Mouse (Mus musculus) spleen, postnatal 10 days (tissue): ENCODE results near the gene Dpep3.

Source experiments
- DNase-seq, 2 experiments: peaks; one replicate each; pipeline ENCODE4 v3.0.0; 2021 to 2022; ENCODE audit warnings: low spot score in 2 of 2

The Dpep3 gene

GRCm38 (mm10) chr8:105935863-105936603 is 43.2 kb downstream of the Dpep3 start:
- no peak for DNase-seq

DNA sequence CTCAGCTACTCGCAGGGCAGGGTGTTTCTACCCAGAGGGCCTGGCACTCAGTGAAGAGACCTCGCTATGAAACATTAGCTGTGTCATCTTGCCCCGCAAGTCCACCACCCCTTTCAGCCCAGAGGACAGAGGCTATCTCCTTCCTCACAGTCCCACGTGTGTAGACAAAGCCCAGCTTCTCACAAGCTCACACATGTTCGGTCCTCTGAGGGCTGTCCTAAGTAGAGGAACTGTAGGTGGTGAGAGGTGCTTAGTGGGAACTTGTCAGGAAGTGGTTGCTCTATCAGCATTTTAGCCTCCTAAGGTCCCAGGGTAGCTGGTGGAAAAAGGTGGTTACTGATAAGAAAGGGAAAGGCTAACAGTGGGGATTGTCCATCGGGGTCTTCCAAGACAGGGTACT is 44.1 kb downstream of the Dpep3 start:
- DNase-seq: peak in 1 of 2 experiments; percentile 11

DNA sequence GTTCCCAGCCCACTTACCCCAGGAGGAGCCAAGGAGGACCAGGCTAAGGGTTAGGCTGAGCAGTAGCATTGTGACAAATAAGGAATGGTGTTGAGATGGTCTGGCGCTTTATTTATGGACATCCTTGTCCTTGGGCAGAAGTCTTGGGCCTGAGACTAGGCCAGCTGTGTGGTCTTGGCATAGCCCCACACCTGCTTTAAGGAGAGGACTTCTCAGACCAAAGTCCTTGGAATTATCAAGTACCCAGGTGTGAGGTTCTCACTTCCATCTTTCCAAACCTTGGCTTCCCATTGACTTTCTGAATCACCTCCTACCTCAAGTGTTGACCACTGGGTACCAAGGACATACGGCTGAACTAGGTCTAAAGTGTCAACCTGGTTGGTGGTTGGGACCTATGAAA is 45.5 kb downstream of the Dpep3 start, which contains the start of gene Ctrl:
TSS of gene Ctrl (minus strand) at position 101 of the 400 bp plus-strand sequence.
- DNase-seq: no peak

DNA sequence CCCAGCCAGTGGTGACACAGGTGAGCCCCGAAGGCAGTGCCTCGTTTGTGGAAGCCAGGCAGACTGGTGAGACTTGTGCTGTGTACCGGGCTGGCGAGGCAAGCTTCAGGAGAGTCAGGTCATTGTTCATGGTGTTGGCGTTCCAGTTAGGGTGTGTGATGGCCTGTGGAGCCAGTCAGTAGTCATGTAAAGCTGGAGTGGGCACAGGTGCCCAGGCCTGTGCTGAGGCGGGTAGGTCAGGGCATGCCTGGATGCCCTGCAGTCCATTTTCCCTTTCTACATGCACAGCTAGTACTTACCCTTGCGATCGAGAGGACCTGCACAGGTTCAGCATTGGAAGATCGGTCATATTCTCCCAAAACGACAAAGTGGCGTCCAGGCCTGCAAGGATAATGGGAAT is 46.7 kb downstream of the Dpep3 start:
- DNase-seq: no peak

GRCm38 (mm10) chr8:105931271-105931670 is 48.0 kb downstream of the Dpep3 start:
- DNase-seq: no peak

- peak; percentile 93 for DNase-seq
Observed at GRCm38 (mm10) chr8:105930602-105931001, 48.6 kb downstream of the Dpep3 start.

DNA sequence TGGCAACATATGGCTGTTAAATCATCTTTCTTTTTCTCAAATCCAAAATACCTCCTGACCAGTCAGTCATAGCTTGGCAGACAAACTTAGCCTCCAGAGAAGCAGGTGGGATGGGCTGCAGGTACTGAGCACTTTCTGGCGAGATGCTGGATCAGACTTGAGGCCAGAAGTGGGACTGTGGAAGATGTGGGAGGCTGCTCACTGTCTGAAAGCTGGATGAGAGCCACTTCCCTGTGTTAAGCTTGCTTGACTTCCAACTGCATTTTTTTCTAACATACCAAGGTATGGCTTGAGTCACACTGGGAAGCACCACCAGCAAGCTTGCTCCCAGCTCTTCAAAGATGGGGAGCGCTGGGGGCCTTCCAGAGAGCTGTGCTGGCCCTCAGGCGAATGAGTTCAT is 54.1 kb downstream of the Dpep3 start:
- no peak for DNase-seq
